Comparison of ENCODE assay signal across 8 mouse cellular contexts in genomic region chr15:78403896-78404295, GRCm38 (mm10). TPM values are rescaled to one million over a fixed set of nuclear protein-coding genes. Genes with fewer than 3 reads are reported as not detected.
DNase-seq lines count a peak whose midpoint lies in the region; ATAC-seq and TF ChIP-seq lines count a peak whose summit lies in the region.

No protein-coding gene starts in this region.

- intact Hi-C loops in gastrocnemius, postnatal 14 days (cut with DNase I; ENCODE audit: low total_unique reads): no loop called here

- no peaks in the 10 kb centered on the region for H3K36me3 ChIP-seq in kidney, adult 2 months (ENCODE audit: control insufficient read depth, insufficient read depth, low read length)

- H3K27me3 ChIP-seq in kidney, adult 2 months (replicated peaks; ENCODE audit: control insufficient read depth, insufficient read depth, low read length): no peaks in the 10 kb centered on the region

- peaks cover 37% of the 10 kb centered on the region for H3K4me1 ChIP-seq in kidney, adult 2 months (ENCODE audit: control insufficient read depth, insufficient read depth, low read length)

- peak overlapping the region; percentile 76 for H3K27ac ChIP-seq in kidney, adult 2 months (ENCODE audit: insufficient read depth, low read depth, low read length)

- TF ChIP-seq POLR2A in kidney, adult 2 months (IDR thresholded peaks at IDR 0.05; ENCODE audit: low read depth, low read length): no peak

- ATAC-seq in frontal cortex, adult (ENCODE audit: low TSS enrichment): no peak

- H3K4me3 ChIP-seq in kidney, adult 2 months (ENCODE audit: insufficient read depth, low read depth, low read length): no peak overlapping the region

- TF ChIP-seq CTCF in kidney, adult 2 months (conservative IDR thresholded peaks at IDR 0.05; ENCODE audit: insufficient read depth, insufficient read length, low read depth, low read length): no peak

- DNase-seq in heart, adult 18-20 months: peak; percentile 60 to 64
- no peak for DNase-seq in heart, adult 8-10 months (ENCODE audit: low spot score)
- DNase-seq in adrenal gland, adult (ENCODE audit: inconsistent age in 2 of 2, low spot score in 1 of 2): peak; percentile 95 to 97
- DNase-seq in gastrocnemius, postnatal 14 days: peak; percentile 34
- peak; percentile 94 for DNase-seq in kidney, adult 2 months
- DNase-seq in lung, postnatal 10 days: peak; percentile 71
- DNase-seq in layer of hippocampus, adult 9-11 months: no peak

- WGBS in kidney, adult 2 months: 22% methylated on average over 1 of the region's 1 CpGs

RNA-seq across cellular contexts. Expression of gene Tst, which starts 1.8 kb away (rescaled TPM):
- 10 to 100 TPM; 21.5 to 28.3 TPM for total RNA-seq in heart, adult 18-20 months (2021)
- 10 to 100 TPM; 20.3 to 25.0 (median 21.6) TPM for total RNA-seq in heart, adult 8-10 months (2022)
- 10 to 100 TPM; 19.6 to 21.2 TPM for total RNA-seq in gastrocnemius, postnatal 14 days (2021)
- 151 and 161 TPM in 2 replicates for polyA plus RNA-seq in kidney, adult 2 months (2012; rRNA removed)

RNA-seq across cellular contexts. Expression of gene Mpst, which starts 2.3 kb away (rescaled TPM):
- 10 to 100 TPM; 47.9 to 49.0 TPM for total RNA-seq in heart, adult 18-20 months (2021)
- 10 to 100 TPM; 42.1 to 52.4 (median 44.2) TPM for total RNA-seq in heart, adult 8-10 months (2022)
- total RNA-seq in gastrocnemius, postnatal 14 days (2021): 10 to 100 TPM; 49.4 to 49.8 TPM
- 270 and 419 TPM in 2 replicates for polyA plus RNA-seq in kidney, adult 2 months (2012; rRNA removed)

RNA-seq across cellular contexts. Expression of gene Tex33, which starts 8.2 kb away (rescaled TPM):
- not detected for total RNA-seq in heart, adult 18-20 months (2021)
- not detected for total RNA-seq in heart, adult 8-10 months (2022)
- not detected for total RNA-seq in gastrocnemius, postnatal 14 days (2021)
- 0.41 and 0.48 TPM in 2 replicates for polyA plus RNA-seq in kidney, adult 2 months (2012; rRNA removed)

RNA-seq across cellular contexts. Expression of gene Kctd17, which starts 24.5 kb away (rescaled TPM):
- total RNA-seq in heart, adult 18-20 months (2021): 10 to 100 TPM; 22.5 to 23.7 TPM
- total RNA-seq in heart, adult 8-10 months (2022): 10 to 100 TPM; 17.9 to 26.9 (median 20.2) TPM
- 10 to 100 TPM; 34.6 to 41.4 TPM for total RNA-seq in gastrocnemius, postnatal 14 days (2021)
- 163 and 184 TPM in 2 replicates for polyA plus RNA-seq in kidney, adult 2 months (2012; rRNA removed)

Comparison
In these comparisons a context has a peak if more than half of its experiments do, and no peak if none do; other contexts are left out.
1. DNase-seq: peak in heart, adult 18-20 months (2 of 2), adrenal gland, adult (2 of 2), gastrocnemius, postnatal 14 days (single experiment), kidney, adult 2 months (single experiment) and lung, postnatal 10 days (single experiment); none in heart, adult 8-10 months (single experiment) and layer of hippocampus, adult 9-11 months (single experiment).